Comparison of ENCODE assay signal across 8 mouse cellular contexts in the genomic region with DNA sequence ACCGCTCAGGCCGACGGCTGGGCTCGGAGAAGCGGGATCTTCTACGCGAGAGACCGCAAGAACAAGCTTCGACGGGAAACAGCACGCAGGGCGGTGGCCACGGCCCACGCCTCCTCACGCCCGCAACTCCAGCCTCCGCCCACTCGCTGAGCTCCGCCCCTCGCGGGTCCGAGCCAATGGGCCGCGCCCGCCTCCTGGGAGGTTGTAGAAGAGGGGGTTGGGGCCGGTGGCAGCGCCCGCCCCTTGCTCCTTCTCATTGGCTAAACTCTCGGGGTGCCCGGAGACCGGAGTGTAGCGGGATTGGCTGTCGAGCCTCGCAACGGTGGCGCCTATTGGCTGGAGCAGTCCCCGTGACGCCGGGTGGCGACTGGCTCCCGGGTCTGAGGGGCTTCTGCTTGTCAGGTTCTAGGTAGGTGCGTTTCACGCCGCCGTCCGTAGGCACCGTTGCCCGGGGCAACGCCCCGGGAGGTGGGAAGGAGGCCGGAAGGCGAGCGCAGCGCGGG. TPM values are rescaled to one million over a fixed set of nuclear protein-coding genes. Genes with fewer than 3 reads are reported as not detected.
A peak's percentile ranks its signal among the peaks of the same experiment; 100 is the strongest.
DNase-seq lines count a peak whose midpoint lies in the region; ATAC-seq lines count a peak whose summit lies in the region.

A gene (minus strand): TSS at position 145 of the 503 bp plus-strand sequence.

- DNase-seq in c-Kit-negative CD71-positive TER-119-positive erythroid progenitor cells, embryonic 14.5 days (ENCODE audit: low read depth, low spot score): peak; percentile 94
- DNase-seq in forebrain, embryonic 10.5 days (ENCODE audit: extremely low spot score, low spot score): peak; percentile 98
- DNase-seq in kidney, postnatal 36 days: peak; percentile 99
- peak; percentile 97 for DNase-seq in telencephalon, adult 2 months (ENCODE audit: low read depth, low spot score)

- no peaks in the 10 kb centered on the region for H3K36me3 ChIP-seq in forebrain, embryonic 10.5 days (replicated peaks)
- no peaks in the 10 kb centered on the region for H3K36me3 ChIP-seq in heart, embryonic 16.5 days (ENCODE audit: control insufficient read depth, insufficient read depth)
- H3K36me3 ChIP-seq in liver, embryonic 15.5 days (replicated peaks): no peaks in the 10 kb centered on the region
- H3K36me3 ChIP-seq in neural tube, embryonic 12.5 days: no peaks in the 10 kb centered on the region

- WGBS in forebrain, embryonic 10.5 days: under 1% methylated on average over 55 of the region's 55 CpGs
- under 1% methylated on average over 50 of the region's 55 CpGs for WGBS in heart, embryonic 16.5 days
- under 1% methylated on average over 55 of the region's 55 CpGs for WGBS in liver, embryonic 15.5 days (ENCODE audit: insufficient replicate concordance)
- WGBS in neural tube, embryonic 12.5 days: under 1% methylated on average over 55 of the region's 55 CpGs

- peak within 1 kb of the TSS; percentile 85 for H3K4me3 ChIP-seq in forebrain, embryonic 10.5 days
- H3K4me3 ChIP-seq in heart, embryonic 16.5 days (ENCODE audit: low read length): peak within 1 kb of the TSS; percentile 93
- peak within 1 kb of the TSS; percentile 89 for H3K4me3 ChIP-seq in liver, embryonic 15.5 days (replicated peaks)
- H3K4me3 ChIP-seq in neural tube, embryonic 12.5 days: peak within 1 kb of the TSS; percentile 89

- peaks cover 18% of the 10 kb centered on the region for H3K4me1 ChIP-seq in forebrain, embryonic 10.5 days
- peaks cover 8% of the 10 kb centered on the region; the same call in 1 of the 2 replicates for H3K4me1 ChIP-seq in heart, embryonic 16.5 days (ENCODE audit: control insufficient read depth, insufficient read depth, low read length)
- H3K4me1 ChIP-seq in liver, embryonic 15.5 days (replicated peaks): peaks cover 17% of the 10 kb centered on the region
- H3K4me1 ChIP-seq in neural tube, embryonic 12.5 days: peaks cover 5% of the 10 kb centered on the region; the same call in 1 of the 2 replicates

- peak within 1 kb of the TSS; percentile 95 for H3K27ac ChIP-seq in forebrain, embryonic 10.5 days
- peak within 1 kb of the TSS; percentile 91 for H3K27ac ChIP-seq in heart, embryonic 16.5 days (ENCODE audit: low read length)
- peak within 1 kb of the TSS; percentile 75 for H3K27ac ChIP-seq in liver, embryonic 15.5 days (replicated peaks)
- H3K27ac ChIP-seq in neural tube, embryonic 12.5 days: peak within 1 kb of the TSS; percentile 79

- no peaks in the 10 kb centered on the region for H3K9me3 ChIP-seq in forebrain, embryonic 10.5 days
- H3K9me3 ChIP-seq in heart, embryonic 16.5 days (replicated peaks; ENCODE audit: control insufficient read depth, low read length): no peaks in the 10 kb centered on the region
- H3K9me3 ChIP-seq in liver, embryonic 15.5 days (replicated peaks): no peaks in the 10 kb centered on the region
- no peaks in the 10 kb centered on the region for H3K9me3 ChIP-seq in neural tube, embryonic 12.5 days

- ATAC-seq in CD4-positive, CD25-positive, alpha-beta regulatory T cell, adult 4 months: peak; percentile 93
- peak; percentile 99 for ATAC-seq in heart, embryonic 16.5 days (replicated peaks; ENCODE audit: extremely low read depth, insufficient read depth, low FRiP score)
- peak; percentile 100 for ATAC-seq in liver, embryonic 15.5 days (ENCODE audit: insufficient read depth)
- ATAC-seq in neural tube, embryonic 12.5 days (ENCODE audit: low FRiP score, low read depth): peak; percentile 99

- peak within 1 kb of the TSS; percentile 92 for H3K9ac ChIP-seq in heart, embryonic 16.5 days (ENCODE audit: low read length)
- H3K9ac ChIP-seq in liver, embryonic 15.5 days: peak within 1 kb of the TSS; percentile 77
- H3K9ac ChIP-seq in neural tube, embryonic 12.5 days: peak within 1 kb of the TSS; percentile 83

- H3K4me2 ChIP-seq in heart, embryonic 16.5 days (ENCODE audit: low read depth, low read length): peak within 1 kb of the TSS; percentile 95
- peak within 1 kb of the TSS; percentile 95 for H3K4me2 ChIP-seq in liver, embryonic 15.5 days
- H3K4me2 ChIP-seq in neural tube, embryonic 12.5 days (replicated peaks): peak within 1 kb of the TSS; percentile 90

- H3K27me3 ChIP-seq in forebrain, embryonic 10.5 days (ENCODE audit: poor library complexity, severe bottlenecking): peaks cover 15% of the 10 kb centered on the region
- no peaks in the 10 kb centered on the region for H3K27me3 ChIP-seq in heart, embryonic 16.5 days (ENCODE audit: control insufficient read depth, insufficient read depth, low read length)
- peaks cover 21% of the 10 kb centered on the region for H3K27me3 ChIP-seq in liver, embryonic 15.5 days
- H3K27me3 ChIP-seq in neural tube, embryonic 12.5 days (replicated peaks): no peaks in the 10 kb centered on the region

RNA-seq across cellular contexts. Expression of the gene that starts here (rescaled TPM):
- polyA plus RNA-seq in CD4-positive, CD25-positive, alpha-beta regulatory T cell, adult 4 months (2017; shearing (Covaris generic)): not detected
- polyA plus RNA-seq in forebrain, embryonic 10.5 days (2016; fragmentation: Nextera tagmentation; extraction: Ambion mirVana): 1.8 and 1.9 TPM in 2 replicates
- 2.2 and 2.7 TPM in 2 replicates for polyA plus RNA-seq in heart, embryonic 16.5 days (2015; fragmentation: Nextera tagmentation; extraction: Ambion mirVana)
- polyA plus RNA-seq in liver, embryonic 15.5 days (2015; fragmentation: Nextera tagmentation; extraction: Ambion mirVana): 0.39 and 0.89 TPM in 2 replicates
- polyA plus RNA-seq in neural tube, embryonic 12.5 days (2016; fragmentation: Nextera tagmentation; extraction: Ambion mirVana): 2.5 and 3.6 TPM in 2 replicates

Comparison
In these comparisons a context has a peak if more than half of its experiments do, and no peak if none do; other contexts are left out.
1. Peak in every context shown above with its lines: DNase-seq, ATAC-seq, H3K4me3 ChIP-seq and H3K27ac ChIP-seq.
2. Peak in ATAC-seq in CD4-positive, CD25-positive, alpha-beta regulatory T cell, adult 4 months; RNA of the gene not detected or under 1 TPM.
3. Peak in ATAC-seq, H3K4me3 ChIP-seq, H3K27ac ChIP-seq, H3K9ac ChIP-seq and H3K4me2 ChIP-seq in liver, embryonic 15.5 days; RNA of the gene not detected or under 1 TPM.